In the genomic region with DNA sequence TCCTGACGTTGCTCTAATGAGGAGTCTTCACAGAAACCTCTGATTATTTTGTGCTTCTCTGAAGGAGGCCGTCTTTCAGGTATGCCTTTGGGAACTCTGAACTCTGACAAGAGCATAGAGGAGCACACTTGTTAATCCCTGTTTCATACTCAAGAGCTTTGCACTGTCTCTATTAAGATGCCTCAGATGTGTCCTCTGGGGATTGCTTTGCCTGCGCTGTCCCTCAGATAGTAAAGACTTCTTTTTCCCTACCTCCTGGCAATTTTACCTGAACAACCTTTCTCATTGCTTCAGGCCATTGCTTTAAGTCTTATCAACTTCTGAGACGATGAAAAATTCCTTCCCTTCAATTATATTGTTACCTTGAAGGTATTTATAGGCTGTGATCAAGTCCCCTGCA, we compare ENCODE assay signal across 31 mouse cellular contexts.
"Had no signal": no experiment of that assay in that cellular context is flagged by ENCODE, and none has a peak within 500 bp of the region (broad histone marks: within the 10 kb centered on the region; RNA-seq: fewer than 3 reads in every experiment).

No protein-coding gene starts in this region.

- H3K27ac ChIP-seq: left cerebral cortex, adult 2 months; limb, embryonic 10.5 days; limb, embryonic 12.5 days; limb, embryonic 13.5 days; limb, embryonic 15.5 days; liver, embryonic 12.5 days; liver, embryonic 13.5 days; liver, embryonic 14.5 days; liver, embryonic 15.5 days; lung, embryonic 15.5 days; macrophage; midbrain, embryonic 10.5 days; midbrain, embryonic 12.5 days; midbrain, embryonic 13.5 days; midbrain, embryonic 15.5 days; neural tube, embryonic 12.5 days had no signal

- ATAC-seq: liver, embryonic 12.5 days; liver, postnatal 0 days; lung, postnatal 0 days; midbrain, embryonic 13.5 days; midbrain, embryonic 15.5 days had no signal

- H3K4me3 ChIP-seq: left cerebral cortex, adult 2 months; limb, embryonic 10.5 days; limb, embryonic 12.5 days; limb, embryonic 13.5 days; limb, embryonic 15.5 days; liver, embryonic 12.5 days; liver, embryonic 13.5 days; liver, embryonic 15.5 days; lung, embryonic 15.5 days; megakaryocyte, embryonic 14.5 days; midbrain, embryonic 10.5 days; midbrain, embryonic 12.5 days; midbrain, embryonic 13.5 days; midbrain, embryonic 15.5 days; myocyte; neural tube, embryonic 12.5 days had no signal

- H3K36me3 ChIP-seq: limb, embryonic 10.5 days; limb, embryonic 12.5 days; limb, embryonic 13.5 days; limb, embryonic 15.5 days; liver, embryonic 12.5 days; liver, embryonic 13.5 days; liver, embryonic 15.5 days; lung, embryonic 15.5 days; midbrain, embryonic 10.5 days; midbrain, embryonic 12.5 days; midbrain, embryonic 13.5 days; midbrain, embryonic 15.5 days; neural tube, embryonic 12.5 days had no signal

- DNase-seq: left cerebral cortex, postnatal 4 days; liver; liver, embryonic 13.5 days; liver, postnatal 0 days; lung, adult 18-20 months; lung, adult 2 months; lung, embryonic 14.5 days; lung, postnatal 10 days; lung, postnatal 14 days; lung, postnatal 36 days; lung, postnatal 4 days had no signal

- H3K27me3 ChIP-seq: limb, embryonic 12.5 days; limb, embryonic 13.5 days; limb, embryonic 15.5 days; liver, embryonic 12.5 days; liver, embryonic 13.5 days; liver, embryonic 15.5 days; lung, embryonic 15.5 days; megakaryocyte, embryonic 14.5 days; midbrain, embryonic 12.5 days; midbrain, embryonic 13.5 days; midbrain, embryonic 15.5 days; neural tube, embryonic 12.5 days had no signal

- H3K9ac ChIP-seq: limb, embryonic 12.5 days; limb, embryonic 13.5 days; limb, embryonic 15.5 days; liver, embryonic 12.5 days; liver, embryonic 13.5 days; liver, embryonic 14.5 days; liver, embryonic 15.5 days; liver, postnatal 0 days; lung, embryonic 14.5 days; lung, embryonic 15.5 days; midbrain, embryonic 12.5 days; midbrain, embryonic 13.5 days; midbrain, embryonic 15.5 days; neural tube, embryonic 12.5 days had no signal

- H3K4me1 ChIP-seq: limb, embryonic 10.5 days; limb, embryonic 12.5 days; limb, embryonic 13.5 days; limb, embryonic 15.5 days; liver, embryonic 12.5 days; liver, embryonic 13.5 days; liver, embryonic 15.5 days; lung, embryonic 15.5 days; megakaryocyte, embryonic 14.5 days; midbrain, embryonic 10.5 days; midbrain, embryonic 12.5 days; midbrain, embryonic 13.5 days; neural tube, embryonic 12.5 days had no signal

- H3K9me3 ChIP-seq: limb, embryonic 10.5 days; limb, embryonic 12.5 days; limb, embryonic 13.5 days; limb, embryonic 15.5 days; liver, embryonic 12.5 days; liver, embryonic 13.5 days; liver, embryonic 15.5 days; lung, embryonic 15.5 days; megakaryocyte, embryonic 14.5 days; midbrain, embryonic 10.5 days; midbrain, embryonic 12.5 days; midbrain, embryonic 13.5 days; midbrain, embryonic 15.5 days; neural tube, embryonic 12.5 days had no signal

- H3K4me2 ChIP-seq: limb, embryonic 12.5 days; limb, embryonic 13.5 days; limb, embryonic 15.5 days; liver, embryonic 11.5 days; liver, embryonic 12.5 days; liver, embryonic 13.5 days; liver, embryonic 15.5 days; lung, embryonic 14.5 days; lung, embryonic 15.5 days; midbrain, embryonic 11.5 days; midbrain, embryonic 12.5 days; midbrain, embryonic 13.5 days; midbrain, embryonic 15.5 days; neural tube, embryonic 12.5 days had no signal
